22 mouse cellular contexts compared by ENCODE assay signal in the genomic region with DNA sequence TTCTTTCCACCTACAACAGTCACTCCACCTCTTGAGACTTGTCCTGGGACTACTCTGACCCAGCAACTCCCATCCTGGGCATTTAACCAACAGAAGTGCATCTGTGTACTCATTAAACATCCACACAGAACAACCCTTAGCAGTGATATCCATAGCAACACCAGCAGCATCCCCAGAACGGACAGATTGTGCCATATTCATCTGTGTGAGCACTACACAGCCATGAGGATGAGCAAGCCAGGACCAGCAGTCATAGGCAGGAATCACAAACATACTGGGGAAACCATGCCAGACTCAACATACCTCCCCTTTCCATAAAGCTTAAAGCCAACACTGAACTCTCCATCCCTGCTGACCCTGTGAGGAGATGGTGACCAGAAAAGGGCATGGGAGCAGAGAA. TPM values are rescaled to one million over a fixed set of nuclear protein-coding genes. Genes with fewer than 3 reads are reported as not detected.
"Had no signal": no experiment of that assay in that cellular context is flagged by ENCODE, and none has a peak within 500 bp of the region (broad histone marks: within the 10 kb centered on the region; RNA-seq: fewer than 3 reads in every experiment).

No protein-coding gene starts in this region.

- H3K4me3 ChIP-seq: left cerebral cortex, adult 2 months; midbrain, embryonic 13.5 days; myocyte; neural tube, embryonic 13.5 days had no signal

- H3K4me1 ChIP-seq: neural tube, embryonic 13.5 days had no signal

- H3K36me3 ChIP-seq: midbrain, embryonic 13.5 days; neural tube, embryonic 13.5 days had no signal

- ATAC-seq: intestine, postnatal 0 days; liver, postnatal 0 days; lung, postnatal 0 days; midbrain, embryonic 13.5 days; midbrain, embryonic 16.5 days had no signal

- H3K4me2 ChIP-seq: lung, embryonic 14.5 days; midbrain, embryonic 13.5 days; neural tube, embryonic 13.5 days had no signal

- DNase-seq: kidney, adult 2 months; kidney, postnatal 25 days; liver, postnatal 0 days; lung, embryonic 14.5 days; retina, postnatal 1 day; right cerebral cortex, postnatal 25 days; thymus, adult 18-20 months; thymus, postnatal 36 days had no signal

- H3K9me3 ChIP-seq: midbrain, embryonic 13.5 days; neural tube, embryonic 13.5 days had no signal

- H3K9ac ChIP-seq: liver, embryonic 14.5 days; liver, postnatal 0 days; lung, embryonic 14.5 days; midbrain, embryonic 13.5 days; neural tube, embryonic 13.5 days had no signal

- H3K27ac ChIP-seq: kidney, postnatal 0 days; left cerebral cortex, adult 2 months; liver, embryonic 14.5 days; macrophage; midbrain, embryonic 13.5 days; neural tube, embryonic 13.5 days had no signal

RNA-seq across cellular contexts. Expression of gene Lgr6, which starts 17.7 kb away (rescaled TPM):
- total RNA-seq: megakaryocyte, adult 5-6 weeks; monocyte, adult 5-6 weeks; neutrophil, adult 5-6 weeks had no signal
- polyA plus RNA-seq: liver, adult 2 months; macrophage had no signal
